Mouse (Mus musculus) lung, postnatal 0 days (tissue): ENCODE data around the gene Ggt5.

Experiments used
- CTCF ChIP-seq: IDR thresholded peaks from 2 replicates; pipeline ENCODE4 v1.5.1; 2016; ENCODE audit warnings: antibody characterized with exemption, mild to moderate bottlenecking
- EP300 ChIP-seq: IDR thresholded peaks from 2 replicates; pipeline ENCODE4 v1.6.1; 2016; ENCODE audit warnings: antibody characterized with exemption, mild to moderate bottlenecking, control low read depth

DNA sequence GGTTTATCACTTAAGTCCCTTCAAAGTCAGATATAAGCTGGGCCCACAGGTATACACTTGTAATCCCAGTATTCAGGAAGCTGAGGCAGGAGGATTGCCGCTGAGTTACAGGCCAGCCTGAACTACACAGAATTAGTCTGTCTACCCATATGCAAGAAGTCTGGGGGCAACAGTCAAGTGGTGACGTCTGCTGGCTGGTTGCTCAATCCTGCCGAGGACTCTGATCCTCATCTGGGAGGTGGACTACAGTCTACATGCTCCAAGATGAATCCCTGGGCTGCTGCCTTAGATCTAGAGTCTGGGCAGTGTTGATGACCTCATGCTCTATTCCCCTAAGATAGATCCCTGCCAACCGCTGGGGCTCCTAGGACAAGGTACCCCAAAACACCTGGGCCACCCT is 64.9 kb downstream of the Ggt5 start:
- TF ChIP-seq CTCF: no peak
- no peak for TF ChIP-seq EP300
